Mouse (Mus musculus) stomach, postnatal 0 days (tissue): ENCODE results near the gene Mat2a. TPM values are rescaled to one million over a fixed set of nuclear protein-coding genes. Genes with fewer than 3 reads are reported as not detected.

Experiments
- ATAC-seq: fragments of 200-750 bp; cut with Nextera tagmentation; 2 replicates; pipeline ENCODE4 v1.8.0; 2017; ENCODE audit not compliant: low FRiP score, low TSS enrichment
- DNase-seq: peaks from one replicate; pipeline ENCODE4 v3.0.0-alpha.2; 2016; ENCODE audit warnings: low spot score
- H3K27ac ChIP-seq: fragments of 300-500 bp; sonication (generic); replicated peaks from 2 replicates; pipeline ENCODE4 v1.5.1; 2014; ENCODE audit warnings: mild to moderate bottlenecking, control low read depth
- H3K27me3 ChIP-seq: fragments of 300-500 bp; sonication (generic); 2 replicates; pipeline ENCODE4 v1.6.1; 2014; ENCODE audit warnings: low read length; ENCODE audit not compliant: control insufficient read depth, insufficient read depth
- H3K36me3 ChIP-seq: fragments of 300-500 bp; sonication (generic); 2 replicates; pipeline ENCODE4 v1.6.1; 2014; ENCODE audit warnings: low read length, mixed read lengths; ENCODE audit not compliant: control insufficient read depth, insufficient read depth
- H3K4me1 ChIP-seq: fragments of 300-500 bp; sonication (generic); replicated peaks from 2 replicates; pipeline ENCODE4 v1.6.1; 2014; ENCODE audit warnings: antibody characterized with exemption; ENCODE audit not compliant: control insufficient read depth, insufficient read depth
- H3K4me2 ChIP-seq: fragments of 300-500 bp; sonication (generic); replicated peaks from 2 replicates; pipeline ENCODE4 v1.6.1; 2014; ENCODE audit warnings: low read depth, mild to moderate bottlenecking, control low read depth, moderate library complexity
- H3K4me3 ChIP-seq: fragments of 300-500 bp; sonication (generic); 2 replicates; pipeline ENCODE4 v1.5.1; 2014; ENCODE audit warnings: low read depth, low read length, control low read depth
- H3K9ac ChIP-seq: fragments of 300-500 bp; sonication (generic); 2 replicates; pipeline ENCODE4 v1.6.1; 2014; ENCODE audit warnings: mild to moderate bottlenecking, low read length, control low read depth, mixed read lengths
- H3K9me3 ChIP-seq: fragments of 300-500 bp; sonication (generic); 2 replicates; pipeline ENCODE4 v1.6.1; 2016; ENCODE audit warnings: low read length; ENCODE audit not compliant: control insufficient read depth
- CTCF ChIP-seq: IDR thresholded peaks from 2 replicates; pipeline ENCODE4 v1.5.1; 2016; ENCODE audit warnings: antibody characterized with exemption, low read depth, mild to moderate bottlenecking, moderate library complexity
- EP300 ChIP-seq: optimal IDR thresholded peaks from 2 replicates; pipeline ENCODE3; 2016; ENCODE audit warnings: antibody characterized with exemption
- WGBS: fragments of 180-500 bp; shearing (Covaris S2); extraction: QIAGEN DNeasy Blood & Tissue Kit; methylation state at CpG from one replicate; pipeline ENCODE4 v1.1.7; 2014; 5-methylcytosine and 5-hydroxymethylcytosine counted together
- polyA plus RNA-seq: library from polyadenylated mRNA; unstranded; fragments of >200 nt; fragmentation: Nextera tagmentation; extraction: Ambion mirVana; gene quantifications from 2 replicates; pipeline ENCODE4 v1.2.1, GENCODE M21; 2015

Gene Mat2a
- polyA plus RNA-seq, 1 experiment from 2014 or later = 143 TPM

DNA sequence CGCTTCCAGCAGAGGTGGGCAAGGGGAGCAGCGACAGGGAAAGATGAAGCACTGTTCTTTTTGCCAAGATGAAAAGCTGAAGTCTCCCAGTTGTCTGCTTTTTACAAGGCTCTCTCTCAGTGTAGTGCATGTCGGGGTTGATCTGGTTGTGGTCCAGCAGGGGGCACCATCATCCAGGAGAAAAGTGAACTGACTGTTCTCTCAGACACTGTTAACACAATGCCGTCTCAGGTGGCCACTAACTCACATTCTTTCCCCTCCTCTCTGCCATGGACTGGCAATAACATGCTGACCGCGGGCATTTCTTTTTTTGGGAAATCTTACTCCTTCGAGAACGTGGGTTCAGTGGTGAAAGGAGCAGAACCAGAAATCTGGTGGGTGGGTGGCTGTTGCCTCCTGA, 11.3 kb downstream of the Mat2a start:
- 30% methylated on average over 8 of the region's 8 CpGs for WGBS
- Histone ChIP-seq H3K4me1 (no peaks in the 10 kb centered on the region), H3K36me3 (peaks cover 27% of the 10 kb centered on the region), H3K9ac (no peak overlapping the region), H3K4me2 (no peak overlapping the region), H3K27me3 (no peaks in the 10 kb centered on the region), H3K27ac (no peak overlapping the region), H3K4me3 (no peak overlapping the region), H3K9me3 (no peaks in the 10 kb centered on the region)
- peak; percentile 89 for TF ChIP-seq CTCF
- TF ChIP-seq EP300 = no peak
- DNase-seq (peak; percentile 83), ATAC-seq (peak; percentile 69)

DNA sequence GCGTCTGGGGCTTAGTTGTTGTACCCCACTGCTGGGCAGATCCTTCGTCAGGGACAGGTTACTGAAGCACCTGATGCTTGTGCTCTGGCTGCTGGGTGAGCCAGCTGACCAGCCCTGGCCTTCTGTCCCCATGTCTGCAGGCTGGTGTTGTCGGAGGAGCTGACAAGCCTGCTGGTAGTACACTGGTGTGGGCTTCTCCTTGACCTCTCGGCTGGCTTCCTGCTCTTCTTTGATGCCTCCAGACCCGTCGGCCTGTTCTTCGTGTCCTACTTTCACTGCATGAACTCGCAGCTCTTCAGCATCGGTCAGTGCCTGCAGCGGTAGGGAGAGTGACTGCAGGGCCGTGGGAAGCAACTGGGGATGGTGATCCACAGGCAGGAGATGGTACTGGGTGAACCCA, 13.7 kb downstream of the Mat2a start:
- 90% methylated on average over 11 of the region's 11 CpGs for WGBS
- Histone ChIP-seq H3K9ac (no peak overlapping the region), H3K4me1 (no peaks in the 10 kb centered on the region), H3K4me3 (no peak overlapping the region), H3K27me3 (no peaks in the 10 kb centered on the region), H3K27ac (no peak overlapping the region), H3K36me3 (peaks cover 31% of the 10 kb centered on the region), H3K4me2 (no peak overlapping the region), H3K9me3 (no peaks in the 10 kb centered on the region)
- no peak for ATAC-seq
- DNase-seq = no peak
- TF ChIP-seq CTCF (no peak), EP300 (no peak)

- ATAC-seq (no peak), DNase-seq (no peak)
- H3K9ac ChIP-seq = no peak overlapping the region
- H3K4me1 ChIP-seq = no peaks in the 10 kb centered on the region
- no peaks in the 10 kb centered on the region for H3K27me3 ChIP-seq
- no peak overlapping the region for H3K4me2 ChIP-seq
- no peak overlapping the region for H3K4me3 ChIP-seq
- peaks cover 35% of the 10 kb centered on the region for H3K36me3 ChIP-seq
- no peaks in the 10 kb centered on the region for H3K9me3 ChIP-seq
- no peak overlapping the region for H3K27ac ChIP-seq
- TF ChIP-seq EP300 (no peak), CTCF (no peak)
- WGBS = 81% methylated on average over 10 of the region's 10 CpGs
These were observed 18.5 kb downstream of the Mat2a start for GRCm38 (mm10) chr6:72420901-72421300.

- Histone ChIP-seq H3K4me1 (no peaks in the 10 kb centered on the region), H3K4me3 (no peak overlapping the region), H3K9ac (no peak overlapping the region), H3K27ac (0 out of 2 replicates have a peak overlapping the region, but pooled peaks have one; percentile 20), H3K27me3 (no peaks in the 10 kb centered on the region), H3K9me3 (no peaks in the 10 kb centered on the region), H3K36me3 (peaks cover 27% of the 10 kb centered on the region), H3K4me2 (no peak overlapping the region)
- DNase-seq = no peak
- 79% methylated on average over 1 of the region's 1 CpGs for WGBS
- 0 out of 2 replicates have a peak, but pooled peaks have one; percentile 28 for ATAC-seq
- TF ChIP-seq CTCF = no peak
- no peak for TF ChIP-seq EP300
These were observed 19.6 kb downstream of the Mat2a start for GRCm38 (mm10) chr6:72419806-72420205.

GRCm38 (mm10) chr6:72418279-72418678, 21.1 kb downstream of the Mat2a start:
- Histone ChIP-seq H3K27me3 (no peaks in the 10 kb centered on the region), H3K36me3 (peaks cover 15% of the 10 kb centered on the region; the same call in 1 of the 2 replicates), H3K4me1 (no peaks in the 10 kb centered on the region), H3K9ac (no peak overlapping the region), H3K4me2 (no peak overlapping the region), H3K4me3 (no peak overlapping the region), H3K27ac (no peak overlapping the region), H3K9me3 (no peaks in the 10 kb centered on the region)
- no peak for ATAC-seq
- TF ChIP-seq EP300 (no peak), CTCF (no peak)
- DNase-seq = no peak
- WGBS = 92% methylated on average over 4 of the region's 4 CpGs

- ATAC-seq (no peak), DNase-seq (no peak)
- 0 out of 2 replicates have a peak overlapping the region, but pooled peaks have one; percentile 18 for H3K4me2 ChIP-seq
- no peaks in the 10 kb centered on the region for H3K4me1 ChIP-seq
- WGBS = 63% methylated on average over 7 of the region's 7 CpGs
- H3K36me3 ChIP-seq = peaks cover 12% of the 10 kb centered on the region; the same call in 1 of the 2 replicates
- H3K27ac ChIP-seq = no peak overlapping the region
- H3K27me3 ChIP-seq = no peaks in the 10 kb centered on the region
- no peaks in the 10 kb centered on the region for H3K9me3 ChIP-seq
- peak overlapping the region; percentile 24; the same call in 1 of the 2 replicates for H3K9ac ChIP-seq
- TF ChIP-seq CTCF (no peak), EP300 (no peak)
- no peak overlapping the region for H3K4me3 ChIP-seq
These were observed 23.2 kb downstream of the Mat2a start for GRCm38 (mm10) chr6:72415964-72416772.
